Mouse (Mus musculus): Measurements from ENCODE around the gene 1700057G04Rik. TPM values are rescaled to one million over a fixed set of nuclear protein-coding genes. Genes with fewer than 3 reads are reported as not detected.

Gene 1700057G04Rik
- polyA plus RNA-seq, 1 experiment from 2014 or later = not detected

- H3K4me3 ChIP-seq (ENCODE audit: low read depth, low read length) = no peak overlapping the region
- H3K36me3 ChIP-seq (ENCODE audit: control insufficient read depth, insufficient read depth, low read length) = no peaks in the 10 kb centered on the region
- DNase-seq (ENCODE audit: low spot score) (no peak), ATAC-seq (ENCODE audit: low FRiP score) (no peak)
- H3K27ac ChIP-seq (ENCODE audit: low read depth, low read length) = no peak overlapping the region
- no peak overlapping the region for H3K4me2 ChIP-seq (replicated peaks; ENCODE audit: low read depth, low read length)
- H3K27me3 ChIP-seq (ENCODE audit: control insufficient read depth, insufficient read depth, low read length) = no peaks in the 10 kb centered on the region
- no peaks in the 10 kb centered on the region for H3K9me3 ChIP-seq (ENCODE audit: control insufficient read depth, low read length)
- H3K9ac ChIP-seq (ENCODE audit: low read depth, low read length) = no peak overlapping the region
- no peaks in the 10 kb centered on the region for H3K4me1 ChIP-seq (replicated peaks; ENCODE audit: control insufficient read depth, insufficient read depth, low read length)
- 96% methylated on average over 10 of the region's 10 CpGs for WGBS
Measured at GRCm38 (mm10) chr9:92334845-92335244, 25.7 kb downstream of the 1700057G04Rik start.

GRCm38 (mm10) chr9:92335277-92335818 lies 26.2 kb downstream of the 1700057G04Rik start:
- no peak overlapping the region for H3K27ac ChIP-seq (ENCODE audit: low read depth, low read length)
- no peaks in the 10 kb centered on the region for H3K9me3 ChIP-seq (ENCODE audit: control insufficient read depth, low read length)
- DNase-seq (ENCODE audit: low spot score) (no peak), ATAC-seq (ENCODE audit: low FRiP score) (no peak)
- no peaks in the 10 kb centered on the region for H3K36me3 ChIP-seq (ENCODE audit: control insufficient read depth, insufficient read depth, low read length)
- no peak overlapping the region for H3K4me2 ChIP-seq (replicated peaks; ENCODE audit: low read depth, low read length)
- 90% methylated on average over 6 of the region's 6 CpGs for WGBS
- no peaks in the 10 kb centered on the region for H3K27me3 ChIP-seq (ENCODE audit: control insufficient read depth, insufficient read depth, low read length)
- H3K9ac ChIP-seq (ENCODE audit: low read depth, low read length) = no peak overlapping the region
- no peak overlapping the region for H3K4me3 ChIP-seq (ENCODE audit: low read depth, low read length)
- H3K4me1 ChIP-seq (replicated peaks; ENCODE audit: control insufficient read depth, insufficient read depth, low read length) = no peaks in the 10 kb centered on the region

GRCm38 (mm10) chr9:92337063-92337462 lies 27.9 kb downstream of the 1700057G04Rik start:
- Histone ChIP-seq H3K4me3 (ENCODE audit: low read depth, low read length) (no peak overlapping the region), H3K4me1 (replicated peaks; ENCODE audit: control insufficient read depth, insufficient read depth, low read length) (no peaks in the 10 kb centered on the region), H3K36me3 (ENCODE audit: control insufficient read depth, insufficient read depth, low read length) (no peaks in the 10 kb centered on the region), H3K27ac (ENCODE audit: low read depth, low read length) (no peak overlapping the region), H3K9me3 (ENCODE audit: control insufficient read depth, low read length) (no peaks in the 10 kb centered on the region), H3K9ac (ENCODE audit: low read depth, low read length) (no peak overlapping the region), H3K27me3 (ENCODE audit: control insufficient read depth, insufficient read depth, low read length) (no peaks in the 10 kb centered on the region), H3K4me2 (replicated peaks; ENCODE audit: low read depth, low read length) (no peak overlapping the region)
- DNase-seq (ENCODE audit: low spot score) = no peak
- no peak for ATAC-seq (ENCODE audit: low FRiP score)
- WGBS = 96% methylated on average over 1 of the region's 1 CpGs

DNA sequence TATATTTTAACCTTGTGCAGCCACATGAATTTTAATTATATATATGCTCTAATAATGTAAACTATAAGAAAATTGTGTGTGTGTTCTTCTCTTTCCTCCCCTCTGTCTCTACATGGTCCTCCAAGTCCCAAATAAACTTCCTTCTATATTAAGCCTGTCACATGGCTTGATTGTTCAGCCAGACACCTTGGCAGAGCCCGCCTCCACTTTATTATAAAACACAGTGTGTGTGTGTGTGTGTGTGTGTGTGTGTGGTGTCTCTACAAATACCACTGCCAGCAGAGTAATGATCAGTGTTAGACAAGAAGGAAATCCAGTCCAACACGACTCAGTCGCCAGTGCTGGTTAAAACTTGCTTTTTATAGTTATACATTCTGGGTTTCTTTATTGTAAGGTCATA lies 28.5 kb downstream of the 1700057G04Rik start:
- Histone ChIP-seq H3K36me3 (ENCODE audit: control insufficient read depth, insufficient read depth, low read length) (no peaks in the 10 kb centered on the region), H3K4me1 (replicated peaks; ENCODE audit: control insufficient read depth, insufficient read depth, low read length) (no peaks in the 10 kb centered on the region)

GRCm38 (mm10) chr9:92338954-92339353 lies 29.8 kb downstream of the 1700057G04Rik start:
- Histone ChIP-seq H3K9me3 (ENCODE audit: control insufficient read depth, low read length) (no peaks in the 10 kb centered on the region), H3K9ac (ENCODE audit: low read depth, low read length) (no peak overlapping the region), H3K4me2 (replicated peaks; ENCODE audit: low read depth, low read length) (no peak overlapping the region), H3K4me1 (replicated peaks; ENCODE audit: control insufficient read depth, insufficient read depth, low read length) (no peaks in the 10 kb centered on the region), H3K27me3 (ENCODE audit: control insufficient read depth, insufficient read depth, low read length) (no peaks in the 10 kb centered on the region), H3K27ac (ENCODE audit: low read depth, low read length) (no peak overlapping the region), H3K36me3 (ENCODE audit: control insufficient read depth, insufficient read depth, low read length) (no peaks in the 10 kb centered on the region), H3K4me3 (ENCODE audit: low read depth, low read length) (no peak overlapping the region)
- ATAC-seq (ENCODE audit: low FRiP score) (no peak), DNase-seq (ENCODE audit: low spot score) (no peak)
- 89% methylated on average over 1 of the region's 1 CpGs for WGBS

More for the DNA sequence above, 28.5 kb downstream of the 1700057G04Rik start:
- Histone ChIP-seq H3K4me2 (replicated peaks; ENCODE audit: low read depth, low read length) (no peak overlapping the region), H3K4me3 (ENCODE audit: low read depth, low read length) (no peak overlapping the region), H3K27me3 (ENCODE audit: control insufficient read depth, insufficient read depth, low read length) (no peaks in the 10 kb centered on the region), H3K9me3 (ENCODE audit: control insufficient read depth, low read length) (no peaks in the 10 kb centered on the region), H3K9ac (ENCODE audit: low read depth, low read length) (no peak overlapping the region), H3K27ac (ENCODE audit: low read depth, low read length) (no peak overlapping the region)
- no peak for DNase-seq (ENCODE audit: low spot score)
- ATAC-seq (ENCODE audit: low FRiP score) = no peak
- 92% methylated on average over 3 of the region's 3 CpGs for whole genome bisulfite sequencing

DNA sequence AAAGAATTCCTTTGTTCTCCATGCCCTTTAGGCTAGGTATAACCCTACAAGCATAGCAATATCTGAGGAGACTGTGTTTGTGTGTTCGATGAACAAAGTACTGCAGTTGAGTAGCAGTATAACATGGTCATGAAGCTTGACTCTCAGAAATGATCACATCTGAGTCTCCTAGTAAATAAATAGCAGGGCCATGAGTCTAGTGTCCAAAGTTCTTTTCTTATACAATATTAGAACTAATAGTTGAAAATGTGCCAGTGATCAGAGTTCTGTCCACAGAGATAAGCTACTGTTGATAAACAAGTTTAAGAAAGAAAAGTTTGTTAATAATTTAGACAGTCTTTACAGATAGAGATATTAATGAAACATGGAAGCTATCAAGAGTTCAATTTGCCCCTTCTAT lies 42.7 kb downstream of the 1700057G04Rik start:
- DNase-seq (ENCODE audit: low spot score) (no peak), ATAC-seq (ENCODE audit: low FRiP score) (no peak)
- H3K36me3 ChIP-seq (ENCODE audit: control insufficient read depth, insufficient read depth, low read length) = no peaks in the 10 kb centered on the region
- H3K4me3 ChIP-seq (ENCODE audit: low read depth, low read length) = no peak overlapping the region
- WGBS = 83% methylated on average over 1 of the region's 1 CpGs
- H3K4me2 ChIP-seq (replicated peaks; ENCODE audit: low read depth, low read length) = no peak overlapping the region
- H3K9ac ChIP-seq (ENCODE audit: low read depth, low read length) = no peak overlapping the region
- no peak overlapping the region for H3K27ac ChIP-seq (ENCODE audit: low read depth, low read length)
- H3K9me3 ChIP-seq (ENCODE audit: control insufficient read depth, low read length) = no peaks in the 10 kb centered on the region
- no peaks in the 10 kb centered on the region for H3K4me1 ChIP-seq (replicated peaks; ENCODE audit: control insufficient read depth, insufficient read depth, low read length)
- no peaks in the 10 kb centered on the region for H3K27me3 ChIP-seq (ENCODE audit: control insufficient read depth, insufficient read depth, low read length)

- Histone ChIP-seq H3K27me3 (ENCODE audit: control insufficient read depth, insufficient read depth, low read length) (no peaks in the 10 kb centered on the region), H3K27ac (ENCODE audit: low read depth, low read length) (no peak overlapping the region), H3K4me2 (replicated peaks; ENCODE audit: low read depth, low read length) (no peak overlapping the region), H3K4me1 (replicated peaks; ENCODE audit: control insufficient read depth, insufficient read depth, low read length) (no peaks in the 10 kb centered on the region), H3K36me3 (ENCODE audit: control insufficient read depth, insufficient read depth, low read length) (no peaks in the 10 kb centered on the region), H3K9me3 (ENCODE audit: control insufficient read depth, low read length) (no peaks in the 10 kb centered on the region), H3K4me3 (ENCODE audit: low read depth, low read length) (no peak overlapping the region), H3K9ac (ENCODE audit: low read depth, low read length) (no peak overlapping the region)
- no peak for DNase-seq (ENCODE audit: low spot score)
- WGBS = 69% methylated on average over 3 of the region's 3 CpGs
- ATAC-seq (ENCODE audit: low FRiP score) = no peak
Measured at GRCm38 (mm10) chr9:92353306-92353705, 44.1 kb downstream of the 1700057G04Rik start.

DNA sequence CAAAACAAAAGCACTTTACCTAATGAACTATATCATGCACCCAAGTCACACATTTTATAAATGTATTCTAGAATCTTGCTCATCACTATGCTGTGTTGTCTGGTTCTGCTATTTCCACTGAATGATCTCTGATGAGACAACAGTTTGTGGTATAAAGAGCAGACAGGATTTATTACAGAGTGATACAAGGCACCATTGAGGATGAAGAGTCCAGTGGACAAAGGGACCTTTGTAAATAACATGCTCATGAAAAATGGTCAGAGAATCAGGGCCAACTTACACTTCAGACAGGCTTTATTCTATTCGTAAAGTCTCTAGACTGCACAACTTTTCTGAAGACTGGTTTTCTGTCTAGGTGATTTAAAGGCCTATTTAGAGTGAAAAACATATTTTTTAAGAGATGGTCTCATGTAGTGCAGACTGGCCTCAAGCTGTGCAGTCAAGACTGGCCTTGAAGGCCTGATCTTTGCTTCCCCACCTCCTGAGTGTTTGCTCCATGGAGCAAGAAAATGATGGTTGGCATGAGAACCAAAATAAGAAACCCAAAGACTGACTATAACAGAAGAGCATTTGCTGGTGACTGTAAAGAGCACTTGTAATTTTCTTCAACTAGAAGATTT lies 51.6 kb downstream of the 1700057G04Rik start:
- H3K9me3 ChIP-seq (ENCODE audit: control insufficient read depth, low read length) = no peaks in the 10 kb centered on the region
- no peak overlapping the region for H3K9ac ChIP-seq (ENCODE audit: low read depth, low read length)
- ATAC-seq (ENCODE audit: low FRiP score) (peak; percentile 43; the same call in 1 of the 2 replicates), DNase-seq (ENCODE audit: low spot score) (no peak)
- H3K27me3 ChIP-seq (ENCODE audit: control insufficient read depth, insufficient read depth, low read length) = no peaks in the 10 kb centered on the region
- 76% methylated on average over 1 of the region's 1 CpGs for WGBS
- no peak overlapping the region for H3K4me3 ChIP-seq (ENCODE audit: low read depth, low read length)
- no peaks in the 10 kb centered on the region for H3K36me3 ChIP-seq (ENCODE audit: control insufficient read depth, insufficient read depth, low read length)
- H3K4me1 ChIP-seq (replicated peaks; ENCODE audit: control insufficient read depth, insufficient read depth, low read length) = no peaks in the 10 kb centered on the region
- no peak overlapping the region for H3K27ac ChIP-seq (ENCODE audit: low read depth, low read length)
- no peak overlapping the region for H3K4me2 ChIP-seq (replicated peaks; ENCODE audit: low read depth, low read length)

GRCm38 (mm10) chr9:92363478-92363877 lies 54.3 kb downstream of the 1700057G04Rik start:
- WGBS = 85% methylated on average over 2 of the region's 2 CpGs
- ATAC-seq (ENCODE audit: low FRiP score) (no peak), DNase-seq (ENCODE audit: low spot score) (no peak)
- H3K9me3 ChIP-seq (ENCODE audit: control insufficient read depth, low read length) = no peaks in the 10 kb centered on the region
- H3K27me3 ChIP-seq (ENCODE audit: control insufficient read depth, insufficient read depth, low read length) = no peaks in the 10 kb centered on the region
- no peak overlapping the region for H3K9ac ChIP-seq (ENCODE audit: low read depth, low read length)
- H3K4me3 ChIP-seq (ENCODE audit: low read depth, low read length) = no peak overlapping the region
- H3K36me3 ChIP-seq (ENCODE audit: control insufficient read depth, insufficient read depth, low read length) = no peaks in the 10 kb centered on the region
- H3K4me1 ChIP-seq (replicated peaks; ENCODE audit: control insufficient read depth, insufficient read depth, low read length) = no peaks in the 10 kb centered on the region
- H3K4me2 ChIP-seq (replicated peaks; ENCODE audit: low read depth, low read length) = no peak overlapping the region
- H3K27ac ChIP-seq (ENCODE audit: low read depth, low read length) = no peak overlapping the region

Data from hindbrain, embryonic 11.5 days (tissue).